Mouse (Mus musculus): ENCODE measurements around the gene Zpr1.
A peak's percentile ranks its signal among the peaks of the same experiment; 100 is the strongest.

The Zpr1 gene

DNA sequence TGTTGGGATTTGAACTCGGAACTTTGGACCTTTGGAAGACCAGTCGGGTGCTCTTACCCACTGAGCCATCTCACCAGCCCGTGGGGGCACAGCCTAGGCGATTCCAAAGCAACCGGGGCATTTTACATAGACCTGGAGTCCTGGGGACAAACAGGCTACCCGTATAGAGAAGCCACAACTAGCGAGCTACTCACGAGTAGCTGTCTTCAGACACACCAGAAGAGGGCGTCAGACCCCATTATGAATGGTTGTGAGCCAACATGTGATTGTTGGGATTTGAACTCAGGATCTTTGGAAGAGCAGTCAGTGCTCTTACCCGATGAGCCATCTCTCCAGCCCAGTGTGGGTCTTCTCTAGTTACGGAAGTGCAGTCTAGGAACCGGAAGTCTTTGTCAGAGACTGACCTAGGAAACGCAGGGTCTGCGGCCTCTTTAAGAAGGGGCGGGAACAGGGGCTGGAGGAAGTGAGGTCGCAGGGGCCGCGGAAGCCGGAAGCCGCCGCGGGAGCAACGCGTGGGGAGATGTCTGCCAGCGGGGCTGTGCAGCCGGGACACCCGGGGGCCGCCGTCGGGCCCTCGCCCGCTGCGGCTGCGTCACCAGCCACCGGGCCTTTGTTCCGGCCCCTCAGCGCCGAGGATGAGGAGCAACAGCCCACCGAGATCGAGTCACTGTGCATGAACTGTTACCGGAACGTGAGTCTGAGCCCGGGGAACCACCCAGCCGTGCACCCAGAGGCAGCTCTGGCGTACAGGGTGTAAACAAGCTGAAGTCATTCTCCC, at the start of gene Zpr1:
Zpr1 (plus strand) TSS at position 388 of the 778 bp plus-strand sequence.
- DNase-seq (ENCODE audit: low read depth in 2 of 2, low spot score in 2 of 2) = peak; percentile 85 to 87

DNA sequence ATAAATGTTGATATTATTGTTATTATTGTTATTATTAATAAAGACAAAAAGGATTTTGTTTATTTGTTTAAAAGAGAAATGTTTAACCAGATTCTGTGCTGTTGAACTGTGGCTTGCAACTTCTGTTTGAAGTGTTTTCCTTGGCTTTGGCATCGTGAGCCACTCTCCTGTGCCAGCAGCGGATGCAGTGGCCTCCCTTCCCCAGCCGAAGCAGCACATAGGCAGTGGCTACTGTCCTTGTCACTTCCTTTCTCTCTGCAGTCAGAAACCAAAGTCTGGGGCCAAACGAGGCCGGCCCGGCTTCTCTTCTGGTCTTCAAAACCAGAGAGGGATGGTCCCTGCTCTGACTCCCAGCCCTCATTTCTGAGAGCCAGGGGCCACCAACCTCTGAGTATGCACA, 49.8 kb upstream of the Zpr1 start:
- DNase-seq (ENCODE audit: low read depth in 2 of 2, low spot score in 2 of 2) = no peak

DNA sequence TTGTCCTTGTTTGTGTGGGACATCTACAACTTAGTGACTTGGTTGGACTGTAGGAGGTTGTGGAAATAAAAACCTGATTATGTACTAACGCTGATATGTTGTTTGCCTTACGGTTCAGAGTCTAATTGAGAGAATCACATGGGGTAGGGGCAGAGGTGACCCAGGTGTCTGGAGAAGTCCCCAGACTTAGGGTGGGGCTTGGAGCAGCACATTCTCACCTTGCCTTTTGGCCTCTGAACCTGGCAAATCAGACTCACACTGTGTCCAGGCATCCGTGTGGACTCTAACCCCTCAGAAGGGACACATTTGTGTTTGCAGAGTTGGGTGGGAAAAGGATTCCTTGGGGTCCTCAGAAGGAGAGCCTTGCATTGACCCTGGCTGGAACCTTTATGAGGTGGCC, 48.8 kb upstream of the Zpr1 start:
- DNase-seq (ENCODE audit: low read depth in 2 of 2, low spot score in 2 of 2) = no peak

DNA sequence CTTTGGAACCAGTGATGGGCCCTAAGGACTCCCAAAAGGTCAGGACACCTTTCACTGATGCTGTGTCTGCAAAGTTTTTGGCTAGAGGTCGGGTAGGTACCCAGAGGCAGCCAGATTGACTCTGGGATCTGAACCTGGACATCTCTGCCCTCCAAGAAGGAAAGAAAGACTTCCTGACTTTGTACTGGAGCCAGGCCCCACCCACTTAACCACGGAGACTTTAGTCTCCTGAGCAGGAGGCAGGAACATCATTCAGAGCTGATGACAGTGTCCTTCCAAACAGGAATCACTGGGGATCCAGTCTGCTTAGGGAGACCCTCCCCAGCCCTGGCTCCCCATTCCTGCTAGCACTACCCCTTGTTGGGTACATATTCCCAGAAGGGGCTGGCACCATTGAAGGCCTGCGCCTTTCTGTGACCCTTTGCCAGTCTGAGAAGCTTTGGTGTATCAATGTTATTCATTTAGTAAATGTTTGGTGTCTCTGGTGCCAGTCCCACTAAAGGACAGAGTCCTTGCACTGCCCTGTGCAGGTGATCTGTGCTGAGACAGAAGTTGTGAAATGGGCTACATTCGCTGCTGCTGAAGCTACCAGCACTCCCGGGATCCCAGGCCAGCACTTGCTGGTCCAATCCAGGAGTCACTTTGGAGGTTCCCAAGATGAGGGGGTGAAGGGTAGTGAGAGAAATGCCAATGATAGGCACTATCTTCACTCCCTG, 47.8 kb upstream of the Zpr1 start:
- no peak for DNase-seq (ENCODE audit: low read depth in 2 of 2, low spot score in 2 of 2)

DNA sequence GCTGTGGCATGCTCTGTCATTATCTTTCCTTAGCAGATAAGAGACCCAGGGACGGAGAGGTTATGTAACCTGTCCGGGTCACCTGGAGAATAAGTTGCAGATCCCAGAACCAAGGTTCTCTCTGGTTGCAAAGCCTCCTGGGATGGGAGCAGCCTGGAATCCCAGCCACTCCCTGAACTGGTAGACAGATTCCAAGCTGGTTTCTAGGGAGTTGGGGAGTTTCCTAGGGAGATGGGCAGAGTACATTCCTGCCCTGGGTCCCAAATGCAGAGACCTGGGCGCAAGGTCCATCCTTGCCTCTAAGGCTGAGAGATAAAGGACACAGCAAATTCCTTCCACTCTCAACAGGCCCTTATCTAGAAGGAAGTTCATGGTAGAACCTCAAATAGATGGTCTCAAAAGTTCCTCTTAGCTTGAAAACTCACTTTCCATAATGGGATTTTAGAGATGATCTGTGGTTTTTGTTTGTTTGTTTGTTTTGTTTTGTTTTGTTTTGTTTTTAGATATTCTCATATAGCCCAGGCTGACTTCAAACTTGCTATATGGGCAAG, 45.7 kb upstream of the Zpr1 start:
- no peak for DNase-seq (ENCODE audit: low read depth in 2 of 2, low spot score in 2 of 2)

DNA sequence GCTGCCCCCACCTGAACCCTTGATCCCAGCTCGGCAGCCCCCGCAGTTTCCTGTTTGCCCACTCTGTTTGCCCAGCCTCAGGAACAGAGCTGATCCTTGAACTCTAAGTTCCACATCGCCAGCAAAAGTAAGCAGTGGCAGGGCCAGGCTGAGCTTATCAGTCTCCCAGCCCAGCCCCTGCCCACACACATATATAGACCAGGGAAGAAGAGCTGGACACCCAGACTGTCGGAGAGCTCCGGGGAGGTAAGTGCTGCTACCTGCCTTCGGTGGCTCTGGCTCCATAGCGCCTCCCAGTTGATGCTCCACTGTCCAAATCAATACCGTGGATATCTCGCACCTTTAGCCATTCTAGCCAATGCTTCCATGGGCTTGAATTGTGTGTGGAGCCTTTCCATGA, 44.4 kb upstream of the Zpr1 start, which contains the start of gene Apoa1:
Apoa1 (plus strand) TSS at position 90 of the 400 bp plus-strand sequence.
- DNase-seq (ENCODE audit: low read depth in 2 of 2, low spot score in 2 of 2) = no peak

DNA sequence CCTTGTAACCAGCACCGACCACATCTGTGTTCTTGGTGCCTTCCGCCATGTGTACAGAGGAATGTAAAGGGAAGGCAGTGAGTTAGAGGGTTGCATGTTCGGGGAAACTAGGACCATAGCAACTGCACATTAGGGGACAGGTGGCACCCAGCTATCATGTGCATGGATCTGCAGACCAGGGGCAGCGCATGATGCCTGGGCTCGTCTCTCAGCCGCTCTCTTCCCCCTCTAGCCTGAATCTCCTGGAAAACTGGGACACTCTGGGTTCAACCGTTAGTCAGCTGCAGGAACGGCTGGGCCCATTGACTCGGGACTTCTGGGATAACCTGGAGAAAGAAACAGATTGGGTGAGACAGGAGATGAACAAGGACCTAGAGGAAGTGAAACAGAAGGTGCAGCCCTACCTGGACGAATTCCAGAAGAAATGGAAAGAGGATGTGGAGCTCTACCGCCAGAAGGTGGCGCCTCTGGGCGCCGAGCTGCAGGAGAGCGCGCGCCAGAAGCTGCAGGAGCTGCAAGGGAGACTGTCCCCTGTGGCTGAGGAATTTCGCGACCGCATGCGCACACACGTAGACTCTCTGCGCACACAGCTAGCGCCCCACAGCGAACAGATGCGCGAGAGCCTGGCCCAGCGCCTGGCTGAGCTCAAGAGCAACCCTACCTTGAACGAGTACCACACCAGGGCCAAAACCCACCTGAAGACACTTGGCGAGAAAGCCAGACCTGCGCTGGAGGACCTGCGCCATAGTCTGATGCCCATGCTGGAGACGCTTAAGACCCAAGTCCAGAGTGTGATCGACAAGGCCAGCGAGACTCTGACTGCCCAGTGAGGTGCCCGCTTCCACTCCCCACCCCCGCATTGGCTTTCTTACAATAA, 43.1 kb upstream of the Zpr1 start:
- DNase-seq (ENCODE audit: low read depth in 2 of 2, low spot score in 2 of 2) = peak in 1 of 2 experiments; percentile 21

DNA sequence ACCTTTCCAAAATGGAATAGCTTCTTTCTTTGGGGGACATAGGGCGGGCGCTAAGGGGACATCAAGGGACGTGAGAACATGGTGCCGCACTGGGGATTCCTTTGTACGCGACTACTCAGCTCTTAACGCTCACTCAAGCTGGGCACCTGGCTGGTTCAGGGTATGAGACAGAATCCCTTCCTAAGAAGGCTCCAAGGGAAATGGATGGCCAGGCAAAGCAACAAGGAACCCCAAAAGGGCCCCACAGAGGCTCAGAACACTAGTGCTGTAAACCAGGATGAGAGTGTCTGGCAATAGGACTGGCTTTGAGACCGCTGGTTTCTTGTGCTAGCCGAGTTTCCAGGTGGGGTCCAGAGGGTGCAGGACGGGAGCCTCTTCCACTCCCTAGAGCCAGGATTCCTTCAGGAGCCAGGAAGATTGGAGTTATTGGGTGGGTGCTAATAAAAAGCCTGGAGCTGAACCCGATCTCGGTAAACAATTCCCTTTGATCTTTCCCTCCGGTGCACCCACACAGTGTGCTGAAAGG, 42.4 kb upstream of the Zpr1 start:
- no peak for DNase-seq (ENCODE audit: low read depth in 2 of 2, low spot score in 2 of 2)

DNA sequence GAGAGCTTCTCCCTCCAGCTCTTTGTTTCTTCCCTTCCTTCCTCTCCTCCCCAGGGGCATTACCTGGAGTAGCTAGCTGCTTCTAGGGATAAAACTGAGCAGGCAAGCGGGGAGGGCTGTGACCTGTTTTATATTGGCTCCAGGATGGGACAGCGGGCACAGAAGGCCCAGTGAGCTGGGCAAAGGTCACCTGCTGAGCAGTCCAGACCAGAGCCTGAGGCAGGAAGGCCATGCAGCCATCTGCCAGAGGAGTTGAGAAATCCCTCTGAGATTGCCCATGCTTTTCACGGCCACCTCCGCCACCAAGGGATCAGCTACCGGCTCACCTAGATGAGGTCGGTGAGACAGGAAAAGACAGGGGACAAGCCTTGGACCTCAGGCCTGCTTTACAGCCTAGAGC, 37.7 kb upstream of the Zpr1 start:
- no peak for DNase-seq (ENCODE audit: low read depth in 2 of 2, low spot score in 2 of 2)

DNA sequence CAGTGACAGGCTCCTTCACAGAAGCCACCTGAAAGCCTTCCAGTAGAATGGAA, 37.4 kb upstream of the Zpr1 start, which contains the start of gene Apoc3:
Apoc3 (minus strand) TSS at position 41 of the 53 bp plus-strand sequence.
- DNase-seq (ENCODE audit: low read depth in 2 of 2, low spot score in 2 of 2) = no peak

DNA sequence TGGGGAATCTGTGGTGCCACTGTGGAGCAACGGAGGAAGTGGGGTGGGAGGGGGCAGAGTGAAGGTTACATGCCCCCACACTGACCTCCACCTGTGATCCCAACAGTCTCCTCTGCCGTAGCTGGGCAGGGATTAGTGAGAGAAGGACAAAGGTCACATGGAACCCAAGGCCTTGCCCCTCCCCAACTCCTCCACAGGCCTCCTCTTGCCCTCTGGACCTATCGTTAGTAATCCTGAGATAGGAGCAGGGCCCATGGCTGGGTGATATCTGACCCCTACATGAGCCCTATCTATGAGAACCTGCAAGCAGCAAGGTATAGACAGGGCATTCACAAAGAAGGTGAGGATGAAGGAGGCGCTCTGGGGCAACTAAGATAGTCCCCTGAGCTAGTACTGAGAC, 37.2 kb upstream of the Zpr1 start:
- no peak for DNase-seq (ENCODE audit: low read depth in 2 of 2, low spot score in 2 of 2)

DNA sequence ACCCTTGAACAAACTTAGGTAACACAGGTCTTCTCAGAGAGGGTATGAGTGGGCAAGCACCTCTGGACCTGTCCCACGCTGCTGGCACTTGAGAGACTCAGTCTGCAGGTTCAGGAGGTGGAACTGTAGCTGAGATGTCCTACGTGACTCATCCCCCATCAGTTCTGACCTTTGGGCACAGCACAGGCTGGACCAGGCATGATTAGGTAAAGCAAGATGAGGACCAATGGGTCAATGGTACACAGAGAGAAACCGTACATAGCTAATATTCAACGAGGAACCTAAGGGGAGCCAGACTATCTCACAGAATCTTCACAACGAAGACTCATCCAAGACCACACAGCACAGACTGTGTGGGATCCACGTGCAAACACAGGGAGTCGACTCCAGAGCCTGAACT, 34.0 kb upstream of the Zpr1 start:
- DNase-seq (ENCODE audit: low read depth in 2 of 2, low spot score in 2 of 2) = no peak

DNA sequence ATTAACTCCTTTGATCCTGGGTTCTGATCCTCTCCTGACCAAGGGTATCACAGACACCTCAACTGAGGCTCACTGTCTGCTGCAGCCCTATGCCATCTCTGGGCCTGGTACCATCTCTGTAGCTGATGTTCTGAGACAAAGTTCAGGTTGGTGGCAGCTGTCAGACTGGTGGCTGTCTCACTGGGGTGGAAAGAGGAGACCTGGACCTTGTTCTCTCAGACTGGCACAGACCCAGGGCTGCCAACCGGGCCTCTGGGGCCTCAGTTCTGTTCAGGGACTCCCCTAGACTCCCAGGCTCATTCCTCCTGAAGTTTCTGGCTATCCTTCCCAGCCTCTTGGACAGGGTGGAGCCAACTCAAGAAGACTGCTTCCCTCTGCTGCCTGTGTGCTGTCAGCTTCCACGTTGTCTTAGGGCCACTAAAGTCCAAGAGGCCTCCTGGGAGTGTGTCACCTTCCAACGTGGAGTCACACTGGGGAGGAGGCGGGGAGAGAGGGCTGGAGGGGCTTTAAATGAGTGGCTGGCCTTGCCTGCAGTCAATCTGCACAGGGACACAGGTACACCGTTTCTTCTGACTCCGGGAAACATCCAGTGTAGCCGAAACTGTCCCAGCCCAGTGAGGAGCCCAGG, 32.2 kb upstream of the Zpr1 start, which contains the start of gene Apoa4:
Apoa4 (plus strand) TSS at position 171 of the 628 bp plus-strand sequence.
- no peak for DNase-seq (ENCODE audit: low read depth in 2 of 2, low spot score in 2 of 2)

DNA sequence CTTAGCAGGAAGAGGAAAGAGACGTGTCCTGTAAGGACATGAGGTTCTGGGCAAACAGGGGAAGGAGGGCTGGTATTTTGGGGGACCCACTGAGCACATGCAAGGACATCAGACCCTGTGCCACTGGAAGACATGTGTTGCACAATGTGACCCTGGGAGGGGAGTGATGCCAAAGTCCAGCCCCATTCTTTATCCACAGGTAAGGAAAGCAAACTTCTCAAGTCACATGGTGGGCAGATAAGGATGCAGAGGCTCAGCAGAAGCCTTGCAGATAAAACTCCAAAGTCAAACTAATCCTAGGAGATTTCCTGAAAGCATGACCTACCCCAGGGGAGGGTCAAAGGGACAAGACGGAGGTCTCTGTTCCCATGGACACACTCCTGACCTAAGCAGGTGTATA, 31.0 kb upstream of the Zpr1 start:
- DNase-seq (ENCODE audit: low read depth in 2 of 2, low spot score in 2 of 2) = no peak

DNA sequence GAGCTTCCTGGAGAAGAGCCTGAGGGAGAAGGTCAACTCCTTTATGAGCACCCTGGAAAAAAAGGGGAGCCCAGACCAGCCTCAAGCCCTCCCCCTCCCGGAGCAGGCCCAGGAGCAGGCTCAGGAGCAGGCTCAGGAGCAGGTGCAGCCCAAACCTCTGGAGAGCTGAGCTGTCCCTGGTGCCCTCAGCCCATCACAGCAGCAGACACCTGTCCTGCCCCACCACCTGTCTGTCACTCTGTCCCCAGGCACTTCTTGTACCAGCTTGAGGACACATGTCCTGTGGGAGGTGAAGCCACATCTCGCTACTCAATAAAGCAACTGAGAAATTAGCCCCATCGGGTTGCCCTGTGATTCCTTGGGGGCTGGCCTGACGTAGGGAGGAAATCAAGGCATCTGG, 29.7 kb upstream of the Zpr1 start:
- no peak for DNase-seq (ENCODE audit: low read depth in 2 of 2, low spot score in 2 of 2)

DNA sequence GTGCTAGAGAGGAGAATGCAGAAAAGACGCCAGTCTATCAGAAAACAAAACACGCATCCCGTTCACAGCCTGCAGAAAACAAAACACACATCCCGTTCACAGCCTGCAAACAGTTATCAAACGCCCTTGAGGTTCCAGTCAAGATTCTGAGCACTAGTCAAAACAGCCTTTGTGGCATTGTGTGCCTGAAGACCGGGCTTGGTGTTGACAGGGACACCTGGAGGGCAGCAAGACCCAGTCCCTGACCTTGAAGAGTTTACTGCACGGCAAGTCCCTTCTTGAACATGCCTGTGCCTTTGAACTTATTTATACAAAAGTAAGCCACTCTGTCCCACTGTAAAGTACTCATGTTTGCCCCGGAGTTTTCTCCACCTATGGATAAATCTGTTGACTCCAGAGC, 29.3 kb upstream of the Zpr1 start:
- no peak for DNase-seq (ENCODE audit: low read depth in 2 of 2, low spot score in 2 of 2)

DNA sequence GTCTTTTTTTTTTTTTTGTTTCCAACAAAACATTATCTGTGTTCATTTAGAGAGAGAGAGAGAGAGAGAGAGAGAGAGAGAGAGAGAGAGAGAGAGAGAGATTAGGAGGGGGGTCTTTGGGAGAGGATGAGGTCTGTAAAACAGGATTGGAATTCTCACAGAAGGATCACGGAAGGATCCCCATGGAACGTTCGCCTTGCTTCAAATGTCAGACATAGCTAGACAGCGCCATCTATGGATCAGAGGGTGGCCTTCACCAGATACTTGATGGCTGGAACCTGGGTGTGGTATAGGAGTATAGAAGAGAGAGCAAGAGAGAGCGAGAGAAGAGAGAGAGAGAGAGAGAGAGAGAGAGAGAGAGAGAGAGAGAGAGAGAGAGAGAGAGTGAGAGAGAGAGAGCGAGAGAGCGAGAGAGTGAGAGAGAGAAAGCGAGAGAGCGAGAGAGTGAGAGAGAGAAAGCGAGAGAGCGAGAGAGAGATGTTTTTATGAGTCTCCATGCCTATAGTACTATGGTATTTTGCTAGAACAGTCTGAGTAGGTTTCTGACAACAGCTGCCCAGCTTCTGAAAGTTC, 26.0 kb upstream of the Zpr1 start:
- DNase-seq (ENCODE audit: low read depth in 2 of 2, low spot score in 2 of 2) = peak in 1 of 2 experiments; percentile 34

DNA sequence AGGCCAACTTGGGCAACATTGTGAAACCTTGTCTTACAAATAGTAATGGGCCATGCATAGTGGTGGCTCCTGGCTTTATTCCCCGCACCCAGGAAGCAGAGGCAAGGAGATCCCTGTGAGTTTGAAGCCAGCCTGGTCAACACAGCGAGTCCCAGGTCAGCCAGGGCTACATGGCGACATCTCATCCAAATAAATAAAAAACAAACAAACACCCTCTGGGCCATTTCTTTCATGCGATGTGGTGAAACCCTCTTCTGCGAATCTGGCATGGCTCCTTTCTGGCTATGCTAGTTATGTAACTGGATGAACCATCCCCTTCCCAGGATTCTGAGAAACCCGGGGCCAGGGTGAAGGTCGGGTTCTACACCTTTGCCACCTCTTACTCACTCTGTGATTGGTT, 16.7 kb upstream of the Zpr1 start:
- no peak for DNase-seq (ENCODE audit: low read depth in 2 of 2, low spot score in 2 of 2)

DNA sequence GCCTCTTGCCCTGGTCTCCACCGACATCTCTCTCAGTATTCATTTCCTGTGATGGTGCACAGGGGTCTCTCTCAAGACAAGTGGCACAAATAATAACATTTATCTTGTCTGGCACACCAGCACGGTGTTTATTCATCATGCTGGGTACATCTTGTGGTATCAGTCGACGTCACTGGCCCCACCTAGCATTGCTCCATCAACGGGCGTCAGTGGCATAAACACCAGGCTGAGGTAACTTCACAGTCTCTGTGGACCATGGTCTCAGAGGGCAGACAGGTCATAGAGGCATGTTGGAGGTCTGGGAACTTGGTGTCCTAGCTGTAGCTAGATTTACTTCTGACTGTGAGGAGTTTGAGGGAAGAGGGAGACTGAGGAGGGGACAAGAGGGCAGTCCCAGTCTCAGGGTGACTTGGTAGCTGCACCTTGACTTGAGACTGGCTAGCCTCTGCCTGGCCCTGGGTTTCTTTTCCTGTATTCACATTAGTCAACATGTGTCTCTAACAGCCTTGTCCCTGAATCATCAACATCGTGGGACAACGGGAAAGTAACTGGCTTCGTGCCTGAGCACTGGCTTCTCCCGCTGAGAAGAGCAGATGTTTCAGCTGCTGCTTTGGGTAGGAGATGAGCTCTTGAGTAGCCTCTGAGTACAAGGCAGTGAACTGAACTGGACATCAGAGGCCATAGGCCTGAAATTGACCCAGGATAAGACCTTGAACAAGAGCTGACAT, 16.0 kb upstream of the Zpr1 start:
- DNase-seq (ENCODE audit: low read depth in 2 of 2, low spot score in 2 of 2) = no peak

DNA sequence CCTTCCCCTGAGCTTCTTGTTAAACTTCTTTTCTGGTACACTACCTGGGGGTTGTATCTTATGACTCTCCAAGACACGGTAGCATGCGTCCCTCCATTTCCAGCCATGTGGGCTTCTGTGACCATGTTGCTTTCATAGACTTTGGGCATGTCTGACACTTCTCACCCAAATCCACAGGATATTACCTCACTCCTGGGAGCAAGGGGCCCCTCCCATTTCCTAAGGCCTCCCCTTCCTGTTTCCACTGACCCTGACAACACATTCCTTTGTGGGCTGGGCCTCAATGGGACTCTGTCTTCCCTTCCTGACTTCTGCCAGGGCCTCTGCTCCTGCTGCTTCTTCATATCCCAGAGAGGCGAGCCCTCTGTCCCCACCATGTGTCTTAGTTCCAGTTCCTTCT, 15.3 kb upstream of the Zpr1 start:
- no peak for DNase-seq (ENCODE audit: low read depth in 2 of 2, low spot score in 2 of 2)

Measured in CD8-positive naive resting alpha-beta T cell, adult 2 months (primary cell).